Mouse (Mus musculus): Measurements from ENCODE around the gene Cmya5. TPM values are rescaled to one million over a fixed set of nuclear protein-coding genes. Genes with fewer than 3 reads are reported as not detected.
A peak's percentile ranks its signal among the peaks of the same experiment; 100 is the strongest.
"Not testable (repeated sequence)": the region's sequence is repeated elsewhere in the genome, so short reads cannot be mapped to it uniquely, and the experiment has no call there.

Gene Cmya5
- total RNA-seq, 2 experiments from 2014 or later = 950 to 1,118 TPM

DNA sequence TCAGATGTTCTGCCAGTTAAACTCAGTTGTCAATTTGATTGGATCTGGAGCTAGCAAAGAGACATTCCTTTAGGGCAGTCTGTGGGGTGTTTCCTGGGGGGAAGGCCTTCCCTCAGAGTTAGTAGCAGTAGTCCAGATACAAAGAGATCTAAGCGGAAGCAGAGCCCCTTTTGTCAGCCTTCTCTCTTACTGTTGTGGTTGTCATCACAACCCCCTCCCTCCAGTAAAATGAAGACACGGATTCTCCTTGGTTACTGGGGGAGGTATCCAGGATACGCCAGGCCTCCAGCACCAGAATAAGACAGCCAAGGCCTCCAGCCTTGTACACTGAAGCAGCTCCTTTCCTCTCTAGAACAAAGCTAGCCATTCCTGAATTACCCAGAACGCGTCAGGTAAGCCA, 15.6 kb downstream of the Cmya5 start:
- intact Hi-C loops (cut with DNase I) = no loop called here

GRCm38 (mm10) chr13:93128111-93128860, 16.2 kb downstream of the Cmya5 start:
- intact Hi-C loops (cut with DNase I) = no loop called here

More for the DNA sequence above, 15.6 kb downstream of the Cmya5 start:
- DNase-seq = no peak

GRCm38 (mm10) chr13:93122321-93122720, 22.2 kb downstream of the Cmya5 start:
- no peak for DNase-seq
- intact Hi-C loops (cut with DNase I) = no loop called here

More at GRCm38 (mm10) chr13:93128111-93128860, 16.2 kb downstream of the Cmya5 start:
- DNase-seq = no peak

- intact Hi-C loops (cut with DNase I) = no loop called here
- DNase-seq = no peak
These were observed 27.3 kb downstream of the Cmya5 start for GRCm38 (mm10) chr13:93117241-93117640.

DNA sequence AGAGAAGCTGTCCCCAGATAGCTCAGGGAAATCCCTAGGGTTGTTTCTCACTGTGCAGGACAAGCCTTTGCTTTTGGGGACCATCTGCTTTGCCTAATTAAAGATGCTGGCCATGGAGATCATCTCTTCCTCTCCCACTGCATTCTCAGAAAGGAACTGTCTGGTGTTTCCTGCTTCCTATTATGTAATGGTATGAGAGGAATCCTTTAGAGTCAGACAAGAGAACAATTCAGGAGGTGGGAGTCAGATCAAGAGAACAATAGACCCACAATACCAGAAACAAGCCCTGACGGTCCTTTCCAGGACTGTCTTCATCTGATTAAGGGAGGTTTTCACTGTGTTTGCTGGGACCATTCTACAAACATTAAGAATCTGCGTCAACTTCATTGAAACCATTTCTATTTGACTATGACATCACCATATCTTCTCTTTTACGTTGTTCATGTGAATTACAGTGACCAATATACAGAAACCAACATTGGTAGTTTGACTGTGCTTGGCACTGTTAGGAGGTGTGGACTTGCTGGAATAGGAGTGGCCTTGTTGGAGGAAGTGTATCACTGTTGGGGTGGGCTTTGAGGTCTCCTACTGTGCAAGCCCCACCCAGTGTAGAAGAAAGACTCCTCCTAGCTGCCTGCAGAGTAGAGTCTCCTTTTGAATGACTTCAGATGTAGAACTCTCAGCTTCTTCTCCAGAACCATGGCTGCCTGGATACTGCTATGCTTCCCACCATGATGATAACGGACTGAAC, 42.0 kb downstream of the Cmya5 start:
- intact Hi-C loops (cut with DNase I) = no loop called here
- no peak for DNase-seq

DNA sequence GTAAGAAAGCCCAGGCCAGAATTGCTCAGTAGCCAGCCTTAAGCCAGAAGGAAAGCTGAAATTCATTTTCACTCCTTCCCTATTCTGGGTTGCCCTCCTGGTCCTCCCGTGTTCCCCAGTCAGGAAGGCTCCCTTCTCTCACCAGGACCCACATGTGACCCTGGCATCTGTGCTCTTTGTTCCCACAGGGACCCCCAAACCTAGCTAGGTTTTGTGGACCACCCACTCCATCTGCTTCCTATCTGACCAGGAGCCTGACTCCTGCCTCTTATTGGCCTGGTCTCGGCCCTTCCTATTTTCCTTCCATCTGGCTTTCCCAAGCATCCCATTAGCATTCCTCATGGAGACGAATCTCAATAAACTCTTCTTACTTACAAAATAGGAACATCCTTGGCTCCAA, 45.9 kb downstream of the Cmya5 start:
- intact Hi-C loops (cut with DNase I) = no loop called here
- no peak for DNase-seq

- DNase-seq = no peak
- intact Hi-C loops (cut with DNase I) = no loop called here
These were observed 47.9 kb downstream of the Cmya5 start for GRCm38 (mm10) chr13:93096643-93097042.

GRCm38 (mm10) chr13:93095097-93095791, 49.3 kb downstream of the Cmya5 start:
- intact Hi-C loops (cut with DNase I) = no loop called here
- no peak for DNase-seq

DNA sequence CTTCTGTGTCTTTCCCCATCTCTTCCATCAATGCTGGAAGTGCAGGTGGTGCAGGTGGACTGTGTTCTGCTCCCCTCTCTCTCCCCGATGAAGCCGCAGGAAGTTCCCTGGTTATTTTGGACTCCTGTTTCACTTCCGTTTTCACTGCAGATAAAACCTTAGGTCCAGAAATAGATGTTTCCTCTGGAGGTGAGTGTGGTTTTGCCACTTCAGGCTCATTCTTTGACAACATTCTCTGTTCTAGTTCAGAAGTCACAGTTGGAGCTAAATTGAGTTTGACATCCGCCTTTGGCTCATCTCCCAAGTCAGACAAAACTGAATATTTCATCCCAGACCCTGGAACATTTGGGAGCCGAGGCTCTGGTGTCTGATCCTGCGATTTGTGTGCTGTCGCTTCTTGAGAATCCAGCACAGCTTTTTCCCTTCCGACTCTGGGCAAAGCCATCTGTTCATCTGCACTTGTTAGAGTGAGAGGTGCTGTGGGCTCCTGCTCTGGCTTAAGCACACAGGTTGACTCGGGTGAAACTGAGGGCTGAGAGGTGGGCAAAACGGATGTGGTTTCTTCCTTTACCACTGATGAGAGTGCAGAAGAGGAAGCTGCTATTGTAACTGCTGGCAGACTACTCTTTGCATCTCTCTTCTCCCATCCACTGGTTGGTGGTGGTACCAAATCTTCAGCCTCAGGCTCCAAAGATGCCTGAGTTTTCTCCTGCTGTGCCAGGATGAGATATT, 50.2 kb downstream of the Cmya5 start:
- intact Hi-C loops (cut with DNase I) = no loop called here

DNA sequence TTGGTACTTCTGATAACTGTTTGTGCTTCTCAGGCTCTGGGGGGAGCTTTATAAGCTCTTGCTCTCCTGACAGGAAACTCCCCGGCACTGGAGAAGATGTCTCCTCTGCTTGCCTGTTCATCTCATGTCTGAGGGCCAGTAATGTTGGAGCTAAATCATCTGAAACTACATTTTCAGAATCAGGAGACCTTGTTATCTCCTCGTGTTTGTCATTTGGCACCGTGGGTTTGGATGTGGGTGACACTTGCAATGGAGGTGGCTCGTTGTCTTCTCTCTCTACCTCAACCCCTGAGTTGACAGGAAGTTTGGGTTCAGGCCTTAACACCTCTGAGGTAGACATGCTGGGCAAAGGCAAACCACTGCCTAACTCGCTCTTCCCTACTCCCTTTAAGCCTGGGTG, 50.8 kb downstream of the Cmya5 start:
- DNase-seq = no peak
- intact Hi-C loops (cut with DNase I) = no loop called here

More for the DNA sequence above, 50.2 kb downstream of the Cmya5 start:
- DNase-seq = no peak

DNA sequence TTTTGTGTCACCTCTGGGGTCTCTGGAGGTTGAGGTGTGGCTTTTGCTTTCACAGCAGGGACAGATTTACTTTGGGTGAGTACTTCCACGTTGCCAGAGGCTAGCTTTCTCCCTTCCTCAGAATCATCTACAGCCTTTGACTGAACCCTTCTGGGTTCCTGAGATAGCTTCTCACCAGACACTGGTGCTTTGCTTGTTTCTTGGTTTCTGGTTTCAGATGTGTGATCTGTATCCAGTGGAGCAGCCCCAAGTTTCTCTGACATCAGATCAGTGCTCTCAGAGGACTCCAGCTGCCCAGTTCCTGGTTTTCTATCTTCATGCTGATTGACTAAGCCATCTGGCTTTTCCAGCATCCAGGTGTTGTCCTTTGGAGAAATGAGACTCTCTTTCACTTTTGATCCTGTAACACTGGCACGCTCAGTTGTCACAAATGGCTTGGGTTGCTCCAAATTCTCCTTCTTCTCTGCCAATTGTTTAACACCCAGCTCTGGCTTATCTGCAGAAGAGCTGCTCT, 51.6 kb downstream of the Cmya5 start:
- intact Hi-C loops (cut with DNase I) = no loop called here
- DNase-seq = no peak

- peak; percentile 21 to 37 for DNase-seq
- intact Hi-C loops (cut with DNase I) = no loop called here
These were observed 52.6 kb downstream of the Cmya5 start for GRCm38 (mm10) chr13:93091866-93092455.

DNA sequence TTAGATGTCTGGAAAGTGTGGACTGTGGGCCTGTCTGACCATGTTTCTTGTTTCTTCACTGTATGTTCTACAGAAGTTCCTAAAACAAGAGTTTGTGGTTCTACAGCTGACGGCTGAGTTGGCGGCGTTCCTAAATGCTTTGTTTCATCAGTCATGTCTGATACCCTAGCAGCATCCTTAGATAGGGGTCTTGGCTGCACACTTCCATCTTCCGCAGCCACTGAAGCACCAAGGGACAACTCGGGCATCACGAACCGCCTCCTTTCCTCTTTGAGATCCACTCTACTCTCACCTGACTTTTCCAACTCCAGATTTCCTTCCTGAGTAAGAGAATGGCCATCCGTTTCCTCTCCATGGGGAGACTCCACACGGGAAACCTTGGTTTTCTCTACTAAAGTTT, 53.3 kb downstream of the Cmya5 start:
- intact Hi-C loops (cut with DNase I) = no loop called here

GRCm38 (mm10) chr13:93089481-93089880, 55.0 kb downstream of the Cmya5 start:
- no peak for DNase-seq
- intact Hi-C loops (cut with DNase I) = no loop called here

More for the DNA sequence above, 53.3 kb downstream of the Cmya5 start:
- DNase-seq = no peak

GRCm38 (mm10) chr13:93085711-93086110, 58.8 kb downstream of the Cmya5 start:
- no peak for DNase-seq
- intact Hi-C loops (cut with DNase I) = no loop called here

- intact Hi-C loops (cut with DNase I); DNase-seq: not testable (repeated sequence)
These were observed 62.2 kb downstream of the Cmya5 start for GRCm38 (mm10) chr13:93082324-93082723.

GRCm38 (mm10) chr13:93080859-93081258, 63.7 kb downstream of the Cmya5 start:
- intact Hi-C loops (cut with DNase I) = no loop called here
- no peak for DNase-seq

DNA sequence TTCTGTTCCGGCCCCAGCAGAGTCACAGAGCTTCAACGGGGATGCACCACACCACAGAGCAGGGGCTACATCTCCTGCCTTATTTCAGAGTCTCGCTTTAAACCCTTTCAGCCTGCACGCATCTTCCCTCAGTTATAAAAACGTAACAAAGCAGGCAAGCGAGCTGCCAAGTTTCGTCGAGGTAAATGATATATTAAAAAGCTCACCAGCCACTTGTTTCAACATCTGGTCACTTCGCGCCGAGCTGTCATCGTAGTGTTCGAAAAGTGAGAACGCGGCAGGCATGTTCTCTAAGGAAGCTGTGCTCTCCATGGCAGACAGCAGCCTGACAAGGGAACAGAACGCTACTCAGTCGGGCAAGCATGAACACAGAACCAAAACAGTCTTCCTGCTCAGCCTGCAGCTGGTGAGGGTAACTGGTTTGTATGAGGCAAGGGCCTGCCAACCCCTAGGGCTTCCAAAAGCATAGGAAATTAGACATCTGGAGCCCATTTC, 70.3 kb downstream of the Cmya5 start:
- intact Hi-C loops (cut with DNase I) = loop anchor here (5.0 to 10.0 kb wide), 2 partner anchors 87 to 171 kb away; no protein-coding TSS in a partner anchor
- no peak for DNase-seq

- DNase-seq = no peak
- intact Hi-C loops (cut with DNase I) = loop anchor here (5.0 to 10.0 kb wide), 2 partner anchors 86 to 171 kb away; no protein-coding TSS in a partner anchor
These were observed 70.9 kb downstream of the Cmya5 start for GRCm38 (mm10) chr13:93073595-93073994.

Measured in gastrocnemius, postnatal 36 days (tissue).